Mouse (Mus musculus) CD4-positive, CD25-positive, alpha-beta regulatory T cell, adult 4 months (primary cell): ENCODE data around the gene Fbxo28. TPM values are rescaled to one million over a fixed set of nuclear protein-coding genes. Genes with fewer than 3 reads are reported as not detected.

Experiments used
- ATAC-seq: one replicate; pipeline ENCODE4 v1.8.0; 2017
- polyA plus RNA-seq, 2 experiments: library from polyadenylated mRNA; unstranded; fragments of 100-300 nt; shearing (Covaris generic); gene quantifications; one replicate each; pipeline ENCODE4 v1.2.1; 2017

Gene Fbxo28
- polyA plus RNA-seq = 1 to 10 TPM; 4.1 to 8.2 TPM

GRCm38 (mm10) chr1:182340821-182341781 is at the start of gene Fbxo28:
Gene Fbxo28, minus strand, starts transcription at chr1:182341629.
- peak; percentile 91 for ATAC-seq

GRCm38 (mm10) chr1:182388729-182389128 is 47.3 kb upstream of the Fbxo28 start:
- no peak for ATAC-seq

GRCm38 (mm10) chr1:182386449-182386848 is 45.0 kb upstream of the Fbxo28 start:
- ATAC-seq = no peak

DNA sequence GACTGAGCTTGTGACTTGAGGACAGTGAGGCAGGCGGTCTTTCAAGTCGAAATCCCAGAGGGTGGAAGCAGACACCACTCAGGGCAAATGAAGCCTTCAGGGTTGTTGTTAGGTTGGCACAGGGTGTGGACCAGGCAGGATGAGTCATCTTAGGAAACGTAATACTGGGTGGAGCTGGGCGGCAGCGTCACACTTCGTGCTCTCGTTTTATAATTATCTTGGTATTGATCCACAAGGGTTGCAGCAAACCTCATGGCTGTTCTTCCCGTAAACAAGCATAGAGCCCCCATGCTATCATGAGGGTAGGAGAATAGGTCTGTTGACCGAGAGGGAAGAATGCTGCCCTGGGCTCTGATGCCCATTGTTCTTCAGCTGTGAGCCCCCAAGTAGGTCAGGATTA is 41.7 kb upstream of the Fbxo28 start:
- ATAC-seq = peak; percentile 90

GRCm38 (mm10) chr1:182381327-182381726 is 39.9 kb upstream of the Fbxo28 start:
- ATAC-seq = no peak

DNA sequence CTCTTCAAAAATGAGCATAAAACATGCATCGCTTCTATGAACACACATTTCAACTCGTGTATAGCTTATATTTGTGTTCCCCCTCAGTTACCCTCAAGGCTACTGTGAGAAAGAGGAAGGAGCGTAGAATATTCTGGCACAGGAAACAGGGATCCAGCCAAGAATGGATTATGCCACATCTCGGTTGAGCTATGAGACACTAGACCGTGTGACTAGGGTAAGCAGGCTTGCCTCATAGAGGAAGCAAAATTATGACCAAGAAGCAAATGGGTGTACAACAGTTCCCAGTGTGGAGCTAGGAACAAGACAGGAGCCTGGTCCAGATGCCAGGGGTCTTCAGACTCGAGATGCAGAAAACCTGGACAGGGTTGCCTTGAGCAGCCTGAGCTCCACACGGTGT is 39.3 kb upstream of the Fbxo28 start:
- no peak for ATAC-seq

DNA sequence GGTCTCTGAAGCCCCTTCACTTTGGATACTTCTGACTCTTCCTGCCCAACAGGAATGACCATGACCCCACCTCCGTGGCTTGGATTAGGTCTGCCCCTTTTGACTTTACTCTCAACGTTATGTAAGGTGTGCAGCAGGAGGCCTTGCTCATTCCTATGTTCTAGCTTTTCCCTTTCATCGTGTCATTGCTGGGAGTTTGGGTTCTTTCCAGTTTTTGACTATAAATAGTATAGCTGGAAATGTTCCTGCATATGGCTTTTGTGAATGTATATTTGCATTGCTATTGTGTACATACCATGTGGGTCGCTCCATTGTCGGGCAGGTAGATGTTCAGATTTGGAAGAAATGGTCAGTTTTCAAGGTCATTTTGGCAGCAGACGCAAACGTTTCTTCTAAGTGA is 37.4 kb upstream of the Fbxo28 start:
- no peak for ATAC-seq

DNA sequence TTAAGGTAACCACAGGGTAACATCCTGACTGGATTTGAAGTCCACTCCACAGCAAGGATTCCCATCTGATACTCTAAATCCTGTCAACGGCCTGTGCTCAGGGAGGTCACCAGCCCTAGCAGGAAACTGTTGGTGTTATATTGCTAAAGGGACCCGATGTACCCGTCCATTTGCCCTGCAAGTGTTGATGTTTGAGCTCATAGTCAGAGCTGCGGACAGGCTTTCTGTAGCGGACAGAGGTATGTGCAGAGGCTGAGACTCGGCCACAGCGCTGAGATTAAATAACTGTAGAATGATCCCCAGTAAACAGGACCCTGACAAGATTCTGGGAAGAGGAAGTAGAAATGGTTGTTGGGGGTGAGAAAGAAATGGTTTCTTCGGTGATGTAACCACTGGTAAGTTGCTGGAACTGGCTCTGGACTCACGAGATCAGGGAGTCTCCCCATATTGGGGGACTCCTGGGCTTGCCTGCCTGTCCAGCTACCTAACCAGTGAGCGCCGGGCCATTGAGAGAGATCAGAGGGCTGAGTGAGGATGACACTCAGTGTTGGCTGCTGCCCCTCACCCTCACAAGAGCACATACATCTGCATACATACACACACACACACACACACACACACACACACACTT is 36.9 kb upstream of the Fbxo28 start:
- ATAC-seq = no peak

- ATAC-seq = no peak
Measured at GRCm38 (mm10) chr1:182377519-182377918, 36.1 kb upstream of the Fbxo28 start.

DNA sequence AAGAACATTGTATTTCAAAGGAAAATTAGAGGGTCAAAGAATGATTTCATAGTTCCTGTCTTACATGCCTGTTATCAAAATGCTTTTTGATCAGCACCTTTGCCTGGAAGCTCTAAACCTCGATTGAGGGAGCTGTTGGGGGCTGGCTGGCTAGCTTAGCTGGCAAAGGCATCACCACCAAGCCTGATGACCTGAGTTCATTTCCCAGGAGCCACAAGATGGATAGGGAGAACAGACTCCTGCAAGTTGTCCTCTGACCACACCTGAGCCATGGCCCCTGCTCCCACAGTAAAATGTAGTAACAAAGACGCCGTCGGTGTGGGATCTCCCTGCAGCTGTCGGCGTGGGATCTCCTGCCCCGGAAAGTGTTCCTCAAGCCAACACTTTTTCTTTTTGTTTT is 35.4 kb upstream of the Fbxo28 start:
- ATAC-seq = no peak

DNA sequence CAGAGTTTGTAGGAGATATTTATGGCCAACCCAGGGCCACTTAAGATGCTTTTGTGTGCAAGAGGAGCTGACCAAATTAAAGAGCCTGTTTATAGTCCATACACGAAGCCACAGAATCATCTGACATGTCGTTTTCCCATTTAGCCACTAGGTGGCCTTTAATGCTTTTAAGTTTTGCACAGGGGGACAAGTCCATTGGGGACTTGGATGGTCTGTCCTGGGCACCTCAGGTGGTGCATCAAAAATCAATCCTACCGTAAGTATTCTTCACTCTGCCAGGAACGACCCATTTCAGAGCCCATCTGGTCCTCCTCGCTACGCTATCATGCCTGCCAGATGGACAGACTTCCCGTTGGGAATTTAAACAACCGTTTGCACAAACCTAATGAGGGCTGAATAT is 34.8 kb upstream of the Fbxo28 start:
- peak; percentile 70 for ATAC-seq

- no peak for ATAC-seq
Measured at GRCm38 (mm10) chr1:182371891-182372290, 30.5 kb upstream of the Fbxo28 start.

DNA sequence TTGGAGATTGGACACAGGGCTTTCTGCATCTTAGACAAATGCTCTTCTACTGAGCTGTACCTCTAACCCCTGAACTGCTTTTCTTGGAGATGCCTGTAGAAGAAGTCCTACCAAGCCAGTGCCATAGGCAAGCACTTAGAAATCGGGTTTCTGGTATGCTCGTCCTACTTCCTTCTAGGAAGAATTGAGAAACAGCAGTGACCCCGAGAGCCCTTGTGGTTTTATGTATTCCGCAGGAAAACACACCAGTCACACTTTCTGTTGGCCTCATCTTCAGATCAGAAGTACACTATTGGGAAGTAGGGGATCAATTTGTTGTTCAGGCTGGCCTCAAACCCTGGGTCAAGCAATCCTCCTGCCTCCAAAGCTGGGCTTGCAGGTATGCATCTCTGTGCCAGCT is 28.0 kb upstream of the Fbxo28 start:
- no peak for ATAC-seq

DNA sequence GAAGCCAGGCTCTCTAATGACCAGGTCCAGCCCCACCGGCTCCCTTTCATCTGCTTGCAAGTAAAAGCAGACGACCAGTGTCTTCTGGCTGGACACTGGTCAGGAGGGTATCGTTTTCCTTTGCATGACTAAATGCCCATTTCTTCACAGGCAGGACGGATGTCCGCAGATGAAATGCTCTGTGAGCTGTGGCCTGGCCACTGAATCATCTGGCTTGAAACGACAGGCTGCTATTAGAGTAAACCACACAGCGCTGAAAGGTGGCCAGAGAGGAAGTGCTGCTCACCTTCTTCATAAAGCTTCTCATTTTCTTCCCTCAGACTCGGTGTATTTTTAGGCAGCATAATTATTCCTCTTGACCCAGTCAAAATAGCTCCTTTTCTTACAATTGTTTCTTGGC is 27.4 kb upstream of the Fbxo28 start:
- peak; percentile 9 for ATAC-seq

DNA sequence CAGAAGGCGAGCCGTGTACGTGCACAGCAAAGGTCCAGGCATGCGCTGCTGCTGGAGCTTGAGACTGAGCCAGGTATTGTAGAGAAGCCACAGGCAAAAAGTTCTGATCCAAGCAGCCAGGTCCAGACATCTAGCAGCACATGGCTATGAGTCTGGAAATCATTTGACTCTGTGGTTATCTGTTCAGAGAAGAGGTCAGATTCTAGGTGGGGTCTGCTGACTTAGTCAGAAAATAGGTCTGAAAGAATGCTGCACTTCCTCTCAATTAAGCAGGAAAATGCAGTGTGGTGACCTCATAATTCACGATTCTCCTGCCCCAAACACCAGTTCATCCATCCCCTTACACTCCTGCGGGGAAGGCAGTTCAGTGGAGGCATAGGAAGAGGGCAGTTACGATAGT is 26.9 kb upstream of the Fbxo28 start:
- no peak for ATAC-seq

- peak; percentile 78 for ATAC-seq
Measured at GRCm38 (mm10) chr1:182363683-182364404, 22.4 kb upstream of the Fbxo28 start.

DNA sequence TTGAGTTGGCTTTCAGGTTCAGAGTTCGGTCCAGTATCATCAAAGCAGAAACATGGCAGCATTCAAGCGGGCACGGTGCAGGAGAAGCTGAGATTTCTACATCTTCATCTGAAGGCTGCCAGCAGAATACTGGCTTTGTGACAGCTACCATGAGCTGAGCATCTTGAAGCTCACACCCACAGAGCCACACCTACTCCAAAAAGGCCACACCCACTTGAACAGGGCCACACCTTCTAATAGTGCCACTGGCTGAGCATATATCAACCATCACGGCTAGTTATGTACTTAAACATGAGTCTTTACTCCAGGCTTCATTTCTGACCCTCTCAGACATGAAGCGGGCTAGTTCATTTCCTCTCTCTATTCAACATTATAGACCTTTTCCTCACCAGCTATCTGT is 21.3 kb upstream of the Fbxo28 start:
- ATAC-seq = no peak

- peak; percentile 98 for ATAC-seq
Measured at GRCm38 (mm10) chr1:182358133-182358532, 16.7 kb upstream of the Fbxo28 start.

DNA sequence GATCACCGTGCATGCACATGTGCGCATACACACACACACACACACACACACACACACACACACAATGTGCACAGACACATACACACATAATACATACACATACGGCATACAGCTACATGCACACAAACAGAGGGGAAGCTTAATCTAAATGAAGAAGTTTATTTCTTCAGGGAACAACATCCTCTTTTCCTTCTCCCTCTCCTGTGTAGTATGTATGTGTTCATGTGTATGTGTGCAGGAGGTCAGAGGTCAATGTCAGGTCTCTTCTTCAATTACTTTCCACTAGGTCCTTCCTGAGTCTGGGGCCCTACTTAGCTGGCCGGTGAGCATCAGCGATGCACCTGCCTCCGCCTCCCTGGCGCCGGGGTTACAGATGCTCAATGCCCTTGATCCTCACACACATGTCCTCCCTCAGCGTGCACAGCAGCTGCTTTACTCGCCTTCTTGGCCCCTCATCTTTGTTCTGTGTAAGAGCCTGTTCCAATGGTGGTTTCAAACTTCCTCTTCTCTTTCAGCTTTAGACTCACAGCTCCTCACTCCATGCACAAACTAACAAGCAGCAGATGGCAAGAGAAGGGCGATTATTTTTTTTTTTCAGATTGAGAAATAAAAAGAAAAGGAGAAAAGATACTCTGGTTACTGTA is 13.2 kb upstream of the Fbxo28 start:
- ATAC-seq = no peak

- no peak for ATAC-seq
Measured at GRCm38 (mm10) chr1:182349557-182349956, 8.1 kb upstream of the Fbxo28 start.

GRCm38 (mm10) chr1:182346491-182346890 is 5.1 kb upstream of the Fbxo28 start:
- ATAC-seq = no peak

- ATAC-seq = no peak
Measured at GRCm38 (mm10) chr1:182345857-182346256, 4.4 kb upstream of the Fbxo28 start.

GRCm38 (mm10) chr1:182341993-182342392 is 564 bp upstream of the Fbxo28 start:
- ATAC-seq = no peak
